Mouse (Mus musculus) cerebellum, adult 9-11 months (tissue): ENCODE data around the gene Ldah.

Source experiments
- DNase-seq: peaks from one replicate; pipeline ENCODE4 v3.0.0; 2022

The Ldah gene

GRCm38 (mm10) chr12:8320084-8320713 is 112.3 kb downstream of the Ldah start:
- peak; percentile 83 for DNase-seq

- DNase-seq = no peak
Measured at GRCm38 (mm10) chr12:8321506-8321905, 113.6 kb downstream of the Ldah start.

GRCm38 (mm10) chr12:8324086-8324485 is 116.2 kb downstream of the Ldah start:
- DNase-seq = no peak

- peak; percentile 46 for DNase-seq
Measured at GRCm38 (mm10) chr12:8325245-8325942, 117.5 kb downstream of the Ldah start.

- peak; percentile 65 for DNase-seq
Measured at GRCm38 (mm10) chr12:8325943-8326522, 118.1 kb downstream of the Ldah start.

GRCm38 (mm10) chr12:8326825-8327674 is 119.1 kb downstream of the Ldah start:
- peak; percentile 91 for DNase-seq

- DNase-seq = no peak
Measured at GRCm38 (mm10) chr12:8327675-8328053, 119.8 kb downstream of the Ldah start.

GRCm38 (mm10) chr12:8329236-8329635 is 121.3 kb downstream of the Ldah start:
- no peak for DNase-seq

- no peak for DNase-seq
Measured at GRCm38 (mm10) chr12:8331489-8332173, 123.7 kb downstream of the Ldah start.

- DNase-seq = no peak
Measured at GRCm38 (mm10) chr12:8332174-8332542, 124.3 kb downstream of the Ldah start.

GRCm38 (mm10) chr12:8333617-8334016 is 125.7 kb downstream of the Ldah start:
- no peak for DNase-seq

- DNase-seq = no peak
Measured at GRCm38 (mm10) chr12:8334261-8334660, 126.4 kb downstream of the Ldah start.
